Mouse (Mus musculus) layer of hippocampus, postnatal 36 days (tissue): ENCODE results near the gene B4galt1. TPM values are rescaled to one million over a fixed set of nuclear protein-coding genes. Genes with fewer than 3 reads are reported as not detected.

Experiments used
- DNase-seq, 2 experiments: peaks; one replicate each; pipeline ENCODE4 v3.0.0; 2022
- total RNA-seq, 2 experiments: library from RNA; stranded (reverse); gene quantifications; 2 replicates each; pipeline ENCODE4 v1.2.3; 2021

B4galt1 gene
- total RNA-seq, 2 experiments from 2014 or later, result 6.9 to 10.8 TPM

- DNase-seq, result no peak
Measured at GRCm38 (mm10) chr4:40870206-40870605, 16.4 kb upstream of the B4galt1 start.

- DNase-seq, result no peak
Measured at GRCm38 (mm10) chr4:40868554-40869232, 14.9 kb upstream of the B4galt1 start.

- no peak for DNase-seq
Measured at GRCm38 (mm10) chr4:40864361-40864760, 10.6 kb upstream of the B4galt1 start.

GRCm38 (mm10) chr4:40863340-40863739 is 9.5 kb upstream of the B4galt1 start:
- DNase-seq, result no peak

GRCm38 (mm10) chr4:40861131-40861530 is 7.3 kb upstream of the B4galt1 start:
- DNase-seq, result no peak

GRCm38 (mm10) chr4:40857824-40858346 is 4.1 kb upstream of the B4galt1 start:
- DNase-seq, result no peak

- no peak for DNase-seq
Measured at GRCm38 (mm10) chr4:40856571-40856970, 2.8 kb upstream of the B4galt1 start.

- DNase-seq, result no peak
Measured at GRCm38 (mm10) chr4:40854387-40854933, 655 bp upstream of the B4galt1 start.

- DNase-seq, result no peak
Measured at GRCm38 (mm10) chr4:40852861-40853564, 792 bp downstream of the B4galt1 start.

- DNase-seq, result no peak
Measured at GRCm38 (mm10) chr4:40852249-40852781, 1.5 kb downstream of the B4galt1 start.

- DNase-seq, result no peak
Measured at GRCm38 (mm10) chr4:40851763-40852248, 2.0 kb downstream of the B4galt1 start.

- no peak for DNase-seq
Measured at GRCm38 (mm10) chr4:40851031-40851762, 2.6 kb downstream of the B4galt1 start.

GRCm38 (mm10) chr4:40850582-40850981 is 3.2 kb downstream of the B4galt1 start:
- no peak for DNase-seq

- no peak for DNase-seq
Measured at GRCm38 (mm10) chr4:40849518-40849917, 4.3 kb downstream of the B4galt1 start.

GRCm38 (mm10) chr4:40848246-40848645 is 5.6 kb downstream of the B4galt1 start:
- DNase-seq, result no peak

- no peak for DNase-seq
Measured at GRCm38 (mm10) chr4:40847160-40847559, 6.6 kb downstream of the B4galt1 start.

- no peak for DNase-seq
Measured at GRCm38 (mm10) chr4:40846143-40846931, 7.5 kb downstream of the B4galt1 start.

GRCm38 (mm10) chr4:40844811-40845751 is 8.7 kb downstream of the B4galt1 start:
- no peak for DNase-seq

- DNase-seq, result peak; percentile 21 to 25
Measured at GRCm38 (mm10) chr4:40844251-40844721, 9.5 kb downstream of the B4galt1 start.

GRCm38 (mm10) chr4:40843726-40844125 is 10.1 kb downstream of the B4galt1 start:
- DNase-seq, result no peak
